Mouse (Mus musculus): Measurements from ENCODE around the gene Kmt2d.

DNA sequence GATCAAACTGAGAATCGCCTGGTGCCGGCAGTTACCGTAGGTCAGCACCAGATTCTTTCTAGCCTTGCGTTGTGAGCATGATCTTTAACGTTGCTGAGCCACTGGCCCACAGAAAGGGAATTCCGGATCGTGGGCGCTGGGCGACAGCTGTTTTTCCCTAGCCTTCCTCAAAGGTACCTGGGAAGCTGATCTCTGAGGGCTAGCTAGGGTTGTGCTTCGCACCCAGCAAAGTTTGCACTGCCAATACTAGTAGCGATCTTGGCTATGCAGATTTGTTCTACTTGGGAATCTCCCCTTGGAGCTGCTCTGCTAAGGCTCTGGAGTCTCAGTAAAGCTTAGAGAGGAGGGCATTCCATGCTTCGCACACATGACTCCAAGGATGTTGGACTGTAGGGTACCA, 79.8 kb downstream of the Kmt2d start:
- no peak for TF ChIP-seq CTCF (IDR thresholded peaks at IDR 0.05; ENCODE audit: control insufficient read depth, insufficient read depth, low read length)
- no peak for TF ChIP-seq POLR2A (IDR thresholded peaks at IDR 0.05; ENCODE audit: borderline replicate concordance, control insufficient read depth, low read depth, low read length)
